Mouse (Mus musculus): ENCODE data around the gene Gpd1l.

DNA sequence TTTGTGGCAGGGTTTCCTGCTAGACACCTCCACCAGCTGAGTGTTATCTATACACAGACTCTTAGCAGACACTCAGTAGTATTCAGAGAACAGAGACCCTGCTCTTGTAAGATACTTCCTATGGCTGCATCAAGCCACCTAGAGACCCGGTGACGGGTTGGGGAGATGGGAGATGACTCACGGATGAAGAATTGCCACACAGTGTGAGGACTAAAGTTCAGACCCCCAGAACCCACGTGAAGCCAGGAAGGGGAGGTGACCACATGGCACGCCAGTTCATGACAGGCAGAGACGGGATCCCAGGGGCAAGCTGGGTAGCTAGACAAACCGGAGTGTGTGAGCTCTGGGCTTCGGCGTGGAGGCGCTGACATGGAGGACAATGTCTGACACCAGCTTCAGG lies 8.7 kb downstream of the Gpd1l start:
- TF ChIP-seq CHD2 (IDR thresholded peaks at IDR 0.05; ENCODE audit: low read depth, low read length): no peak
- TF ChIP-seq HCFC1 (IDR thresholded peaks at IDR 0.05; ENCODE audit: borderline replicate concordance, insufficient read depth, low read length): no peak
